Mouse (Mus musculus): ENCODE results near the gene Map4k2. TPM values are rescaled to one million over a fixed set of nuclear protein-coding genes. Genes with fewer than 3 reads are reported as not detected.
A peak's percentile ranks its signal among the peaks of the same experiment; 100 is the strongest.

Gene Map4k2
- polyA plus RNA-seq, 1 experiment = 110 TPM

GRCm38 (mm10) chr19:6397582-6398249, 56.8 kb downstream of the Map4k2 start:
- no peak for DNase-seq (ENCODE audit: low read depth)
- TF ChIP-seq POLR2A (IDR thresholded peaks at IDR 0.05; ENCODE audit: borderline replicate concordance, extremely low read depth, insufficient read depth, insufficient read length, poor library complexity, severe bottlenecking) (no peak), CTCF (IDR thresholded peaks at IDR 0.05; ENCODE audit: borderline replicate concordance, extremely low read depth, insufficient read depth, insufficient read length) (no peak)

- TF ChIP-seq POLR2A (IDR thresholded peaks at IDR 0.05; ENCODE audit: borderline replicate concordance, extremely low read depth, insufficient read depth, insufficient read length, poor library complexity, severe bottlenecking) = no peak
- no peak for TF ChIP-seq CTCF (IDR thresholded peaks at IDR 0.05; ENCODE audit: borderline replicate concordance, extremely low read depth, insufficient read depth, insufficient read length)
- DNase-seq (ENCODE audit: low read depth) = peak; percentile 73
These were observed 57.7 kb downstream of the Map4k2 start for GRCm38 (mm10) chr19:6398447-6399284.

- no peak for TF ChIP-seq CTCF (IDR thresholded peaks at IDR 0.05; ENCODE audit: borderline replicate concordance, extremely low read depth, insufficient read depth, insufficient read length)
- TF ChIP-seq POLR2A (IDR thresholded peaks at IDR 0.05; ENCODE audit: borderline replicate concordance, extremely low read depth, insufficient read depth, insufficient read length, poor library complexity, severe bottlenecking) = 0 out of 2 replicates have a peak, but pooled peaks have one; percentile 8
- DNase-seq (ENCODE audit: low read depth) = peak; percentile 53
These were observed 58.6 kb downstream of the Map4k2 start, which contains the start of gene Rasgrp2 for GRCm38 (mm10) chr19:6399285-6400095. Rasgrp2 (plus strand) TSS chr19:6399340.

- peak; percentile 40 for DNase-seq (ENCODE audit: low read depth)
- TF ChIP-seq CTCF (IDR thresholded peaks at IDR 0.05; ENCODE audit: borderline replicate concordance, extremely low read depth, insufficient read depth, insufficient read length) (no peak), POLR2A (IDR thresholded peaks at IDR 0.05; ENCODE audit: borderline replicate concordance, extremely low read depth, insufficient read depth, insufficient read length, poor library complexity, severe bottlenecking) (no peak)
These were observed 59.5 kb downstream of the Map4k2 start for GRCm38 (mm10) chr19:6400096-6401086.

GRCm38 (mm10) chr19:6401131-6401815, 60.3 kb downstream of the Map4k2 start:
- TF ChIP-seq CTCF (IDR thresholded peaks at IDR 0.05; ENCODE audit: borderline replicate concordance, extremely low read depth, insufficient read depth, insufficient read length) (peak; percentile 83), POLR2A (IDR thresholded peaks at IDR 0.05; ENCODE audit: borderline replicate concordance, extremely low read depth, insufficient read depth, insufficient read length, poor library complexity, severe bottlenecking) (no peak)
- peak; percentile 46 for DNase-seq (ENCODE audit: low read depth)

- TF ChIP-seq POLR2A (IDR thresholded peaks at IDR 0.05; ENCODE audit: borderline replicate concordance, extremely low read depth, insufficient read depth, insufficient read length, poor library complexity, severe bottlenecking) = no peak
- DNase-seq (ENCODE audit: low read depth) = no peak
These were observed 61.0 kb downstream of the Map4k2 start for GRCm38 (mm10) chr19:6401951-6402350.

- DNase-seq (ENCODE audit: low read depth) = no peak
- TF ChIP-seq CTCF (IDR thresholded peaks at IDR 0.05; ENCODE audit: borderline replicate concordance, extremely low read depth, insufficient read depth, insufficient read length) (no peak), POLR2A (IDR thresholded peaks at IDR 0.05; ENCODE audit: borderline replicate concordance, extremely low read depth, insufficient read depth, insufficient read length, poor library complexity, severe bottlenecking) (no peak)
These were observed 62.9 kb downstream of the Map4k2 start for GRCm38 (mm10) chr19:6403869-6404268.

Other genes with a start within 250 kb of the Map4k2 start
- gene AC131692.1, start 246.7 kb upstream of the Map4k2 start, polyA plus RNA-seq (2012; rRNA removed) = 0.15 and 0.25 TPM in 2 replicates
- gene Naaladl1, start 235.4 kb upstream of the Map4k2 start, polyA plus RNA-seq (2012; rRNA removed) = 1.1 and 2.0 TPM in 2 replicates
- 47.3 and 66.2 TPM in 2 replicates for gene Sac3d1, start 222.5 kb upstream of the Map4k2 start, polyA plus RNA-seq (2012; rRNA removed)
- 52.3 and 52.4 TPM in 2 replicates for gene Snx15, start 212.8 kb upstream of the Map4k2 start, polyA plus RNA-seq (2012; rRNA removed)
- gene Batf2, start 200.2 kb upstream of the Map4k2 start, polyA plus RNA-seq (2012; rRNA removed) = 0.05 TPM in 2 replicates
- gene Arl2, start 199.6 kb upstream of the Map4k2 start, polyA plus RNA-seq (2012; rRNA removed) = 109 and 144 TPM in 2 replicates
- 0.05 TPM in 1 of 2 replicates, not detected in the other for gene Majin, start 156.7 kb upstream of the Map4k2 start, polyA plus RNA-seq (2012; rRNA removed)
- gene Gpha2, start 114.8 kb upstream of the Map4k2 start, polyA plus RNA-seq (2012; rRNA removed) = 0.22 TPM in 1 of 2 replicates, not detected in the other
- 121 and 133 TPM in 2 replicates for gene Ppp2r5b, start 105.3 kb upstream of the Map4k2 start, polyA plus RNA-seq (2012; rRNA removed)
- 21.8 and 28.9 TPM in 2 replicates for gene Atg2a, start 99.5 kb upstream of the Map4k2 start, polyA plus RNA-seq (2012; rRNA removed)
- gene Ehd1, start 64.4 kb upstream of the Map4k2 start, polyA plus RNA-seq (2012; rRNA removed) = 200 and 212 TPM in 2 replicates
- gene Cdc42bpg, start 34.7 kb upstream of the Map4k2 start, polyA plus RNA-seq (2012; rRNA removed) = 4.4 and 6.5 TPM in 2 replicates
- gene Men1, start 6.2 kb upstream of the Map4k2 start, polyA plus RNA-seq (2012; rRNA removed) = 105 and 129 TPM in 2 replicates
- 147 and 220 TPM in 2 replicates for gene Sf1, start 22.6 kb downstream of the Map4k2 start, polyA plus RNA-seq (2012; rRNA removed)
- 2.1 and 2.9 TPM in 2 replicates for gene Pygm, start 43.3 kb downstream of the Map4k2 start, polyA plus RNA-seq (2012; rRNA removed)
- 46.0 and 53.1 TPM in 2 replicates for gene Rasgrp2, start 58.2 kb downstream of the Map4k2 start, polyA plus RNA-seq (2012; rRNA removed)
- 159 and 311 TPM in 2 replicates for gene Nrxn2, start 77.6 kb downstream of the Map4k2 start, polyA plus RNA-seq (2012; rRNA removed)
- gene Slc22a12, start 201.9 kb downstream of the Map4k2 start, polyA plus RNA-seq (2012; rRNA removed) = not detected in 2 replicates